Mouse (Mus musculus): ENCODE measurements around the gene Mnat1.

GRCm38 (mm10) chr12:73223872-73224271 is 100.4 kb downstream of the Mnat1 start:
- no peak for TF ChIP-seq CTCF (IDR thresholded peaks at IDR 0.05; ENCODE audit: control insufficient read depth, insufficient read depth, low read length)
- no peak for TF ChIP-seq POLR2A (IDR thresholded peaks at IDR 0.05; ENCODE audit: borderline replicate concordance, control insufficient read depth, low read depth, low read length)

Data from bone marrow, adult 2 months (tissue).